In genomic region chr14:121479096-121479495, GRCm38 (mm10) we compare ENCODE assay signal across 22 mouse cellular contexts. TPM values are rescaled to one million over a fixed set of nuclear protein-coding genes. Genes with fewer than 3 reads are reported as not detected.
DNase-seq lines count a peak whose midpoint lies in the region; ATAC-seq and TF ChIP-seq lines count a peak whose summit lies in the region.
"Had no signal": no experiment of that assay in that cellular context is flagged by ENCODE, and none has a peak within 500 bp of the region (broad histone marks: within the 10 kb centered on the region; RNA-seq: fewer than 3 reads in every experiment).

No protein-coding gene starts in this region.

- TF ChIP-seq POLR2A in heart, adult 2 months (IDR thresholded peaks at IDR 0.05; ENCODE audit: insufficient read depth, low read depth, low read length): no peak

- no peak for TF ChIP-seq EP300 in heart, adult 2 months (IDR thresholded peaks at IDR 0.05; ENCODE audit: insufficient read depth, low read depth, low read length)
- TF ChIP-seq EP300 in heart, postnatal 0 days (IDR thresholded peaks at IDR 0.05; ENCODE audit: low read depth): no peak

- H3K4me3 ChIP-seq in heart, adult 2 months: no peak overlapping the region
- H3K4me3 ChIP-seq in heart, postnatal 0 days (ENCODE audit: low read depth, low read length): no peak overlapping the region
- H3K4me3 ChIP-seq in heart, embryonic 10.5 days: no peak overlapping the region
- H3K4me3 ChIP-seq in intestine, postnatal 0 days (ENCODE audit: low read depth, low read length): no peak overlapping the region
- no peak overlapping the region for H3K4me3 ChIP-seq in intestine, embryonic 15.5 days (replicated peaks)
- no peak overlapping the region for H3K4me3 ChIP-seq in midbrain, embryonic 11.5 days (ENCODE audit: low read depth, low read length)
- no peak overlapping the region for H3K4me3 ChIP-seq in midbrain, embryonic 13.5 days (replicated peaks)

- no peaks in the 10 kb centered on the region for H3K27me3 ChIP-seq in heart, adult 2 months (ENCODE audit: control insufficient read depth, insufficient read depth, low read length)
- no peaks in the 10 kb centered on the region for H3K27me3 ChIP-seq in heart, postnatal 0 days (ENCODE audit: control insufficient read depth, insufficient read depth, low read length)
- no peaks in the 10 kb centered on the region for H3K27me3 ChIP-seq in heart, embryonic 10.5 days (ENCODE audit: insufficient read depth, poor library complexity, severe bottlenecking)
- no peaks in the 10 kb centered on the region for H3K27me3 ChIP-seq in intestine, postnatal 0 days (replicated peaks; ENCODE audit: control insufficient read depth, insufficient read depth, low read length)
- no peaks in the 10 kb centered on the region for H3K27me3 ChIP-seq in intestine, embryonic 15.5 days (replicated peaks)
- no peaks in the 10 kb centered on the region for H3K27me3 ChIP-seq in midbrain, embryonic 11.5 days (ENCODE audit: control insufficient read depth, insufficient read depth, low read length)
- H3K27me3 ChIP-seq in midbrain, embryonic 13.5 days: 0 out of 2 replicates have a peak, but pooled peaks cover 4% of the 10 kb centered on the region
- H3K27me3 ChIP-seq: CH12.LX, Patski had no signal

- no peaks in the 10 kb centered on the region for H3K9me3 ChIP-seq in heart, postnatal 0 days (replicated peaks; ENCODE audit: control insufficient read depth, low read length)
- no peaks in the 10 kb centered on the region for H3K9me3 ChIP-seq in heart, embryonic 10.5 days
- no peaks in the 10 kb centered on the region for H3K9me3 ChIP-seq in intestine, postnatal 0 days (ENCODE audit: control insufficient read depth)
- no peaks in the 10 kb centered on the region for H3K9me3 ChIP-seq in intestine, embryonic 15.5 days
- H3K9me3 ChIP-seq in midbrain, embryonic 11.5 days (ENCODE audit: control insufficient read depth, low read length): no peaks in the 10 kb centered on the region
- H3K9me3 ChIP-seq in midbrain, embryonic 13.5 days: no peaks in the 10 kb centered on the region
- H3K9me3 ChIP-seq: G1E had no signal

- H3K36me3 ChIP-seq in heart, adult 2 months (ENCODE audit: control insufficient read depth, insufficient read depth, low read length): no peaks in the 10 kb centered on the region
- H3K36me3 ChIP-seq in heart, postnatal 0 days (replicated peaks; ENCODE audit: control insufficient read depth, insufficient read depth, low read length): no peaks in the 10 kb centered on the region
- H3K36me3 ChIP-seq in heart, embryonic 10.5 days: no peaks in the 10 kb centered on the region
- peaks cover 10% of the 10 kb centered on the region; the same call in 1 of the 2 replicates for H3K36me3 ChIP-seq in intestine, postnatal 0 days (ENCODE audit: control insufficient read depth, insufficient read depth)
- no peaks in the 10 kb centered on the region for H3K36me3 ChIP-seq in intestine, embryonic 15.5 days
- no peaks in the 10 kb centered on the region for H3K36me3 ChIP-seq in midbrain, embryonic 11.5 days (ENCODE audit: control insufficient read depth, insufficient read depth, low read length)
- no peaks in the 10 kb centered on the region for H3K36me3 ChIP-seq in midbrain, embryonic 13.5 days
- H3K36me3 ChIP-seq: G1E had no signal

- no peak overlapping the region for H3K4me2 ChIP-seq in heart, postnatal 0 days (ENCODE audit: low read depth, low read length)
- no peak overlapping the region for H3K4me2 ChIP-seq in intestine, postnatal 0 days (replicated peaks; ENCODE audit: low read depth)
- H3K4me2 ChIP-seq in intestine, embryonic 15.5 days (replicated peaks): no peak overlapping the region
- no peak overlapping the region for H3K4me2 ChIP-seq in midbrain, embryonic 11.5 days
- no peak overlapping the region for H3K4me2 ChIP-seq in midbrain, embryonic 13.5 days (replicated peaks)

- no peak overlapping the region for H3K27ac ChIP-seq in heart, adult 2 months
- no peak overlapping the region for H3K27ac ChIP-seq in heart, postnatal 0 days (ENCODE audit: low read depth)
- H3K27ac ChIP-seq in heart, embryonic 10.5 days: no peak overlapping the region
- no peak overlapping the region for H3K27ac ChIP-seq in intestine, postnatal 0 days (ENCODE audit: low read depth, low read length)
- no peak overlapping the region for H3K27ac ChIP-seq in intestine, embryonic 15.5 days
- H3K27ac ChIP-seq in midbrain, embryonic 11.5 days (ENCODE audit: low read depth, low read length): no peak overlapping the region
- H3K27ac ChIP-seq in midbrain, embryonic 13.5 days: no peak overlapping the region

- no peaks in the 10 kb centered on the region for H3K4me1 ChIP-seq in heart, adult 2 months (ENCODE audit: control insufficient read depth, insufficient read depth, low read length)
- no peaks in the 10 kb centered on the region for H3K4me1 ChIP-seq in heart, postnatal 0 days (ENCODE audit: control insufficient read depth, insufficient read depth)
- H3K4me1 ChIP-seq in heart, embryonic 10.5 days: no peaks in the 10 kb centered on the region
- no peaks in the 10 kb centered on the region for H3K4me1 ChIP-seq in intestine, postnatal 0 days (replicated peaks; ENCODE audit: control insufficient read depth, insufficient read depth, low read length)
- H3K4me1 ChIP-seq in intestine, embryonic 15.5 days (replicated peaks): no peaks in the 10 kb centered on the region
- H3K4me1 ChIP-seq in midbrain, embryonic 11.5 days (ENCODE audit: control insufficient read depth, insufficient read depth, low read length): no peaks in the 10 kb centered on the region
- H3K4me1 ChIP-seq in midbrain, embryonic 13.5 days (replicated peaks): no peaks in the 10 kb centered on the region

- H3K9ac ChIP-seq in heart, adult 2 months (ENCODE audit: low read depth, low read length): no peak overlapping the region
- no peak overlapping the region for H3K9ac ChIP-seq in heart, postnatal 0 days (replicated peaks; ENCODE audit: low read depth, low read length)
- no peak overlapping the region for H3K9ac ChIP-seq in intestine, postnatal 0 days (ENCODE audit: low read depth, low read length)
- no peak overlapping the region for H3K9ac ChIP-seq in intestine, embryonic 15.5 days
- no peak overlapping the region for H3K9ac ChIP-seq in midbrain, embryonic 11.5 days (ENCODE audit: low read length)
- H3K9ac ChIP-seq in midbrain, embryonic 13.5 days (replicated peaks): no peak overlapping the region

- H3K79me2 ChIP-seq in heart, adult 2 months (replicated peaks; ENCODE audit: control insufficient read depth, insufficient read depth, low read length): no peaks in the 10 kb centered on the region

- intact Hi-C loops in heart, adult 2 months (cut with DNase I): no loop called here

- ATAC-seq in heart, postnatal 0 days (ENCODE audit: insufficient read depth, low read depth): no peak
- ATAC-seq in intestine, postnatal 0 days: no peak
- no peak for ATAC-seq in intestine, embryonic 15.5 days
- no peak for ATAC-seq in midbrain, embryonic 11.5 days (ENCODE audit: low FRiP score)
- ATAC-seq in midbrain, embryonic 13.5 days: no peak
- ATAC-seq: Patski had no signal

- peak; percentile 54 for DNase-seq in heart, adult 11 months
- DNase-seq in heart, adult 2 months: no peak
- DNase-seq in heart, postnatal 0 days (ENCODE audit: low spot score): no peak
- DNase-seq in heart, embryonic 10.5 days (ENCODE audit: low spot score): no peak
- DNase-seq in midbrain, embryonic 11.5 days (ENCODE audit: low spot score, missing footprints): peak; percentile 66
- DNase-seq: adrenal gland, adult 2 months; adrenal gland, adult 8-10 months; adrenal gland, postnatal 10 days; adrenal gland, postnatal 14 days; adrenal gland, postnatal 25 days; adrenal gland, postnatal 36 days; B cell, adult 2 months; cerebellum, adult 11 months; cerebellum, adult 11-12 months had no signal

- no peak for TF ChIP-seq CTCF in heart, adult 2 months (IDR thresholded peaks at IDR 0.05)
- TF ChIP-seq CTCF in heart, postnatal 0 days (IDR thresholded peaks at IDR 0.05; ENCODE audit: low read depth): peak; percentile 13; the same call in 1 of the 2 replicates
- TF ChIP-seq CTCF in intestine, postnatal 0 days (IDR thresholded peaks at IDR 0.05; ENCODE audit: low read depth): peak; percentile 31

- 87% methylated on average over 3 of the region's 3 CpGs for WGBS in heart, adult 2 months
- WGBS in heart, postnatal 0 days: 76% methylated on average over 3 of the region's 3 CpGs
- 82% methylated on average over 3 of the region's 3 CpGs for WGBS in heart, embryonic 10.5 days
- 76% methylated on average over 3 of the region's 3 CpGs for WGBS in intestine, postnatal 0 days
- 79% methylated on average over 3 of the region's 3 CpGs for WGBS in intestine, embryonic 15.5 days
- WGBS in midbrain, embryonic 11.5 days: 89% methylated on average over 3 of the region's 3 CpGs
- 95% methylated on average over 3 of the region's 3 CpGs for WGBS in midbrain, embryonic 13.5 days

RNA-seq across cellular contexts. Expression of gene Slc15a1, which starts 26.0 kb away (rescaled TPM):
- not detected for total RNA-seq in heart, adult 2 months (2021)
- not detected in 2 replicates for polyA plus RNA-seq in heart, adult 2 months (2012; rRNA removed)
- not detected in 2 replicates for total RNA-seq in heart, postnatal 0 days (2014; rRNA removed; ENCODE audit: low replicate concordance)
- 0.04 TPM in 1 of 2 replicates, not detected in the other for polyA plus RNA-seq in heart, postnatal 0 days (2015; fragmentation: Nextera tagmentation; extraction: Ambion mirVana)
- 0.04 TPM in 1 of 2 replicates, not detected in the other for polyA plus RNA-seq in heart, embryonic 10.5 days (2016; fragmentation: Nextera tagmentation; extraction: Ambion mirVana)
- polyA plus RNA-seq in intestine, postnatal 0 days (2015; fragmentation: Nextera tagmentation; extraction: Ambion mirVana): 37.8 and 41.3 TPM in 2 replicates
- polyA plus RNA-seq in intestine, embryonic 15.5 days (2015; fragmentation: Nextera tagmentation; extraction: Ambion mirVana): 6.0 and 6.6 TPM in 2 replicates
- not detected in 2 replicates for polyA plus RNA-seq in midbrain, embryonic 11.5 days (2014; fragmentation: Nextera tagmentation; extraction: Ambion mirVana)
- polyA plus RNA-seq in midbrain, embryonic 13.5 days (2015; fragmentation: Nextera tagmentation; extraction: Ambion mirVana): 0.05 TPM in 1 of 2 replicates, not detected in the other
- total RNA-seq: adrenal gland, postnatal 25 days; adrenal gland, postnatal 36 days; MEL had no signal
- polyA plus RNA-seq: C2C12, G1E had no signal

Comparison
In these comparisons a context has a peak if more than half of its experiments do, and no peak if none do; other contexts are left out.
1. DNase-seq: peak in heart, adult 11 months (single experiment) and midbrain, embryonic 11.5 days (single experiment); none in heart, adult 2 months (0 of 2), heart, postnatal 0 days (single experiment) and heart, embryonic 10.5 days (single experiment).